Mouse (Mus musculus) lung, adult 18-20 months (tissue): ENCODE data around the gene Caap1.
A peak's percentile ranks its signal among the peaks of the same experiment; 100 is the strongest.

ENCODE experiments used
- DNase-seq, 2 experiments: peaks; one replicate each; pipeline ENCODE4 v3.0.0; 2022; ENCODE audit warnings: mixed read lengths in 2 of 2

Gene Caap1

DNA sequence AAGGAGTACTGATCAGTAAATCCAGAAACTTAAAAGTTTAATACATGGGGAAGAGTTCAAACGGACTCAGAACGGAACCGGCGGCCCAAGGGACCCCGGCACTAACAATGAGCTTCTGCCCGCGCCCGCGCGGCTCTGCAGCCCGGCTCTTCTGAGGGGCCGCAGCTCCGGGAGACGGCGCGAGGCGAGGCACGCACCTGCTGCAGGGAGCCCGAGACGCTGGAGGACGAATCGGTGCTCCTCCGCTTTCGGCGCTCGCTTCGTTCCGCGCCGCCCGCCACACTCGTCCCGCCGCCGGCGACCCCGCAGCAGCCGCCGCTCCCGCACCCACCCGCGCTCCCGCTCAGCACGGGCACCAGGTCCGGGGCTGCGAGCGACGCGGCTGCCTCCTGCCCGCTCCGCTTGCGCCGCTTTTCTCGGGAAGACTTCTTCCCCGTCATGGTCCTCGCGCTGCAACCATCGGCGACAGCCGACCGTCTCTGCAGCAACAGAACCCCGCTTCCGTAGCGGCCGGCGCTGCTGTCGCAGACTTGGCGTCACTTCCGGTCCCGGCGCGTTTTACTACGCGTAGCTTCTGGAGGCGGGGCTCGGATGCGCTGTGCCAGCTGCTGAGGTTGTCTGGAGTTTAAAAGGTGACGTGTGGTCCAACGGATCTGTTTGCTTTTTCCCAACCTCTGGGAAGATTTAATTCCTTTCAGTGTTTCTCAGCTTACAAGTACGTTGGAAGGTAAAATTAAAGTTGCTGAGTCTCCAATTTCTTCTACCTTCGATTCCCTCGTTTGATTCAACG, at the start of gene Caap1, which contains the start of gene Gm10306:
TSS of gene Caap1 (minus strand) at position 532 of the 790 bp plus-strand sequence.
TSS of gene Gm10306 (plus strand) at position 282 of the 790 bp plus-strand sequence.
- peak; percentile 90 to 91 for DNase-seq

DNA sequence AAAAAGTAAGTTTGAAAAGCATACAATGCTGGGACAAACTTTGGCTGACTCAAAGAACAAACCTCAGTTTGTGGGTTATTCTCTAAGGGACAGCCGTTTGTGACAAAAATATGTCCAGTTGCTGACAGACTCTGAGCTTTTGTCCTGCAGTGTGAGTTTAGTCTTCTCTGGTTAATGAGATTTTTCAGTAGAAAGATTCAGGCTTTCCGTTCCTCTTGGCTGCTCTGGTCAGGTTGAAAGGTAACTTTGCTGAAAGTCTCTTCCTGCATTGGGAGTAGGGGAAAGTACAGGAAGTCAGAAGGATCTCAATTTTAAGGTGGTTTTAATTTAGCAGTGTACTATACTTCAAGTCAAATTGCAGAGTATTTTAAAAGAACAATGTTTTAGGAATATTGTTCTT, 49.0 kb upstream of the Caap1 start:
- DNase-seq, result no peak

DNA sequence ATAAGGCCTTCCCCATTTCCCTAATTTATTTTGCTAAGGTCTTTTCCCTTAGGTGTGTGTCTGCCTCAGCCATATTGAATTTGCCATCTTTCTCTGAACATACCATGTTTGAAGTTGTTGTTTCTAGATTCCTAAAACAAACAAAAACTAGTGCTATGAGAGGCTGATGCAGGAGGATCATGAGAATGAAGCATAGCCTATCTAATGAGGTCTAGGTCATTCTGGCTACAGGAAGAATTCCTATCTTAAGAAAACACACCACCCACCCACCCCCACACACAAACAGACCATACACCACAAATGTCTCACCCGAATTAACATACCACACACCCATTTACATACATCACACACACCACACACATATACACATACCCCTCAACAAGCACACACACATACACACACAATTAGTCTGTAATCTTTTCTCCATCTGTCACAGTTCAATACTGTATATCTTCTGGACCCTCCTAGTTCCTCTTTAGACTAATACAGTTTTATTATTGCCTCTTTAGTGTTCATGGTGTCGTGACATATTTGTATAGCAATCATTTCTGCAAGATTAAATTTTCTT, 47.9 kb upstream of the Caap1 start:
- no peak for DNase-seq

- DNase-seq, result peak; percentile 90 to 91
These were observed 46.5 kb upstream of the Caap1 start, which contains the start of gene Plaa for GRCm38 (mm10) chr4:94603031-94603629. Plaa (minus strand) TSS chr4:94603244.

DNA sequence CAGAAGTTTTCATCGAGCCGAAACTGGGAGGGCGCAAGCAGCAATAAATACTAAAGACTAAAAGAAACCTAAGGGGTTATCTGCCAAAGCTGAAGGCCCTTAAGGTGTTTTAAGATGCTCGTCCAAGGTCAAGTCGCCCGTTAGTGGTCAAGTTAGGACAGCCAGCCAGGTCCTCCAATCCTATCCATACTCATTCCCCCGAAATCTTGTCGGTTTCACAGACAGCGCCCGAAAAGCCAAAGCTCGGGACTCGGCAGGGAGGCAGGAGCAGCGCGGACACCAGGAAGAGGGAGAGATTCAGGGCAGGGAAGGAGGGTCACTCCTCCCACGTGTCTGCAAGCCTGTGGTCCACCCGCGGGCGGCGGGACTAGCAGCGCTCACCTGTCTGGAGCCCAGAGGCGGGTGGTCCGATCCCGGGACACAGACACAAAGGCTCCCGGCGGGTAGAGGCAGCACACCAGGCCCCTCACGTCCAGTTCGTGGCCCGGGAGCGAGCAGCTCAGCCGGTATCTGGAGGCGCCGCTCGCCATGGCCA, 46.0 kb upstream of the Caap1 start:
- DNase-seq, result peak in 1 of 2 experiments; percentile 41

DNA sequence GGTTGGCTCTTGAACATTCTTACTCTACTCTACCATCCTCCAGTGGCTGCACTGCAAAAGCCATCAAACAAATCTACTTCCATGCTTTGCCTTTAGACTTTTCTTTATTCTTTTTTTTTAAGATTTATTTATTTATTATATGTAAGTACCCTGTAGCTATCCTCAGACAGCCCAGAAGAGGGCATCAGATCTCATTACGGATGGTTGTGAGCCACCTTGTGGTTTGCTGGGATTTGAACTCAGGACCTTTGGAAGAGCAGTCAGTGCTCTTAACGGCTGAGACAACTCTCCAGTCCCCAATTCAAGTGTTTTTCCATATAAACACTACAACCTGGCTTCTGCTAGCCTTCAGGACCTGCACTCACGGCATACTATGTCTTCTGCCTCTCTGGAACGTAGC, 44.8 kb upstream of the Caap1 start:
- no peak for DNase-seq

DNA sequence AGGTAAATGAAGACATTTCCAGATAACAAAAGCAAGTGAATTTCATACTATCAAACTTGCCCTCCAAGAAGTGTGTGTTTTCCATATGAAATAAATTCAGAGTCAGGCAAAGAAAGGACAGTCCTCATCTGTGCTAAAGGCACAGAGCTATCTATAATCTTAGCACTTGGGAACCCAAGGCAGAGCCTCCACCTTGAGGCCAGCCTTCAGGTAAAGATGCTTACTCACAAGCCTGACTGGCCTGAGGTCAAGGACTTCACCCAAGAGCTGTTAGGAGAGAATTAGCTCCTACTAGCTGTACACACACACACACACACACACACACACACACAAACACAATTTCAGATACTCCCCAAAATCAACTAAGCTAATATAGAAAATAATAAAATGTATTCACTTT, 36.1 kb upstream of the Caap1 start:
- no peak for DNase-seq

DNA sequence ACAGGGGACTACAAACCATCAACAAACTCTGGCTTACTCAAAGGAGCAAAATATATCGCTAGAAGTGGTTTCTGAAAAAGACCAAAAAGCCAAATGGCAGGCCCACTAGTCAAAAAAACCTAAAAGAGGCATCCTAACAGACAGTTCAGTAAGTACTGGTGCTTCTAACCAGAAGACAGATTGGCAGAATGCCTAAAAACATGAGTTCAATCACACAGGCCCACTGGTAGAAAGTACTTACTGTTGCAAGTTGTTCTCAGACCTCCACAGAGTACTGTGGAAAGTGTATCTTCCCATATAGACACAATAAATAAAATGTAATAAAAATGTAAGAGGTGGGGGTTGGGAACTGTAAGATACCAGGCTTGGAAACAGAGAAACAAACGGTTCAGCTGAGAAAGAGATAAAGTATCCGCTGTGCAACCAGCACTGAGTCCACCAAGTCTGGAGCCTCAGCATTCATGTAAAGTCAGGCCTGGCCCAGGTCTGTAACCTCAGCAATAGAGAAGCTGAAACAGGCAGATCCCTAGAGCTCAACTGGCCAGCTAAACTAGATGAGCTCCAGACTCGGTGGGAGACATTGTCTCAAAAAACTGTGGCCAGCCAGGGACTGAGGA, 35.3 kb upstream of the Caap1 start:
- no peak for DNase-seq

DNA sequence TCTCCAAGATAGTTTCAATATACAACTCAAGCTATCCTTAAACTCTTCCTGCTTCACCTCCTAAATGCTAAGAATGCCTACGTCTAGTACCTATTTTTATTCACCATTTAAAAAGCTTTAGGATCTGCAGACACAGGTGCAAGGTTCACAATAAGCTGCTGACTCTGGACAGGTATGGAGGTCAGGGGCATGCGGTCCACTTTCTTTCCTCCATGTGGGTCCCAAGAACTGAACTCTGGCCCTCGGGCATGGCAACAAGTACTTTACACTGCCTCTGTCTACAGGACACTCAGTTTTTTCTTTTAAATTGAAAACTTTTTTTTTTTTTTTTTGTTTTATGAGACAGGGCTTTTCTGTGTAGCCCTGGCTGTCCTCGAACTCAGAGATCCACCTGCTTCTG, 16.1 kb upstream of the Caap1 start:
- no peak for DNase-seq

- no peak for DNase-seq
These were observed 7.7 kb upstream of the Caap1 start for GRCm38 (mm10) chr4:94564297-94564696.

- no peak for DNase-seq
These were observed 5.5 kb upstream of the Caap1 start for GRCm38 (mm10) chr4:94561954-94562648.

DNA sequence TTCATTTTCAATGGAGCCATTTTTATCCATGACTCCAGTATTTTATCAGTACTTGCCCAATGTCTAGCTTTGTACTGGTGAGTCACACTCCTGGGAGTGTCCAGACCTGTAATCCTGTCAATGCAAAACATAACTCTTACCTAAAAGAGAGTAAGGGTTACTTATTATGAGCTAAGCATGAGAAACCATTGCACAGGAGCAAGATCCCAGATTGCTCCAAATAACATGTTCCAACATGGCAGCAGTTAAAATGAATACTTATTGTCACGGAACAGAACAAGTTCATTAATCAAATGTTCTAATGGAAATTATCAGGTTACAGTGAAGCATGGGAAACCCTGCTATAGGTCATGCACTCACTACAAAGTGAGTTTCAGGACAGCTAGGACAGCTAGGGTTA, 3.7 kb upstream of the Caap1 start:
- no peak for DNase-seq

DNA sequence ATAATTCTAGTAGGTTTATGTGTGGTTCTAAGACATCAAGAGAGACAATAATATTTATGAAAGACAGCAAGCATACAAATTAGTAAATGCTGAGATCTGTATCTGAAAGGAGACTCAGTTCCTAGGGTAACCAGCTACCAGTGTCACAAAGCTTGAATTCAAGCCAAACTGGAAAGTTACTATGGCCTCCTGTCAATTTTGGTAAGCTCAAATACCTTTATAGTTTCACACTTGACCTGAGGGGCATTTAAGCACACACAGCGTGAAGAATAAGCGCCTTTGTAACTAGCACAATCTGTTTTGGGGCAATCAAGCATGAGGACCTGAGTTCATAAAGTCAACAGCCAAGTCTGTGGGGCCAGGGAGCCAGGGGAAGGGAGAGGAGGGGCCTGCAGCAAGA, 2.7 kb upstream of the Caap1 start:
- DNase-seq, result no peak

GRCm38 (mm10) chr4:94557145-94557544, 549 bp upstream of the Caap1 start:
- no peak for DNase-seq

DNA sequence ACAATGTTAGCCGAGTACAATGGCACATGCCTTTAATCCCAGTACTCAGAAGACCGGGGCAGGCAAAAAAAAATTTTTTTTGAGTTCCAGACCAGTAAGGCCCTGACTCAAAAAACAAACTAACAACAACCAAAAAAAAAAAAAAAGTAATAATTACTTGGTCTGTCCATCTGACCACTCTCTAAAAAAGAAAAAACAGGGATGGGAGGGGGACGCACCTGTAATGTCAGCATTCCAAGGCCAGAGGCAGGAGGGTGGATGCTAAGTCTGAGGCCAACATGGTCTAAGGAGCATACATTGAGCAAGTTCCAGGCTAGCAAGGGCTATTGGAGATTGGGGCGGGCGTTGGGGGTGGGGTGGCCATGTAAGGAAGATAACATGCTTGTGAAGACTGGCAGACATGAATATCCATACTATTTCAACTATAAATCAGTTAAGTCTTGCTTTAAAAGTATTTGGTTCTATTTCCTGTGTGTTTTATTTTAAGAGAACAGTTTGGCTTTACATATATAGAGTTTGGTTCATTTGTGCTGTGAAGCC, 1.6 kb downstream of the Caap1 start:
- no peak for DNase-seq

DNA sequence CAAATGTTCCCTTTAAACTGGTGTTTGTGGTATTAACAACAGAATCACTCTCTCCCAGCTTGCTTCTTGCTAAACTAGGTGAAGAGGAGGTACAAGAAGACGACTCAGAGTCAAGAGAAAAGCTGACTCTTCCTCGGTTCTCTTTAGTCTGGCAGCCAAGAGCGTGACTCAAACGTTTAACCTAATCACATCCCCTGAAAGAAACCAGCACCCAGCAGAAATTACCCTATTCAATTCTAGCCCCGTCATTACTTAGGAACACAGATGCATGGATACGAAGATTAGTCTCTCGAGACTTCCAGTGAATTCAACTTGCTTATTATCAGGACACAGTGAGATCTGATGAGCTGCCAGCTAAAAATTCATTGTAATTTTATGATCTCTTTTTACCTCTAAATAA, 12.3 kb downstream of the Caap1 start:
- no peak for DNase-seq

DNA sequence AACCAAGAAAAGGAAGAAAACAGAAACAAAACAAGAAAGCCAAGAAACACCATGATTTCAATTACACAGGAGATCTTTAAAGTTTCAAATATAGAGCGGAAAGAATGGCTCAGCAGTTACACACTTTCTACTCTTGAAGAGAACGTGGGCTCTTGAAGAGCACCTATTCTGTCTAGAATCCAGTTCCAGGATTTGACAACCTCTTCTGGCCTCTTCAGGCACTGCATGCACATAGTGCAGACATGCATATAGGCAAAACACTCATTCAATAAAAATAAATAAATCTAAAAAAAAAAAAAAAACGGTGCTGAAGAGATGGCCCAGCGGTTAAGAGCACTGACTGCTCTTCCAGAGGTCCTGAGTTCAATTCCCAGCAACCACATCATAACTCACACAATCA, 13.6 kb downstream of the Caap1 start:
- no peak for DNase-seq

DNA sequence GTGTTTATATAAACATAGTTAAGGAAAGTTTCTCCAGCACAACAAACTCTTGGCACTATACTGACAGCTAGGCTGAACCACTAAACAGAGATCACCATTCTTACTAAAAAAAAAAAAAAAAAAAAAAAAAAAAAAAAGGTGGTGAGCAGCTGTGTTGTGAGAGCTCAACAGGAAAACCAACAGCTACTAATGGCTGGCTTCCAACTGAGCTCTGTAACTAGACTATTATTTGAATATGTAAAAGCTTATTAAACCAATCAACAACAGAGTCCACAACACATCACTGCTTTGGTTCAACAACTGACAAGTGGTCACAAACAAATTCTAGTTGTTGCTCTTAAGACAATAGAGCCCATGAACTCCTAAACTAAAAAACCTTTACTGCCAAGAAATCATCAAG, 23.4 kb downstream of the Caap1 start:
- DNase-seq, result no peak

DNA sequence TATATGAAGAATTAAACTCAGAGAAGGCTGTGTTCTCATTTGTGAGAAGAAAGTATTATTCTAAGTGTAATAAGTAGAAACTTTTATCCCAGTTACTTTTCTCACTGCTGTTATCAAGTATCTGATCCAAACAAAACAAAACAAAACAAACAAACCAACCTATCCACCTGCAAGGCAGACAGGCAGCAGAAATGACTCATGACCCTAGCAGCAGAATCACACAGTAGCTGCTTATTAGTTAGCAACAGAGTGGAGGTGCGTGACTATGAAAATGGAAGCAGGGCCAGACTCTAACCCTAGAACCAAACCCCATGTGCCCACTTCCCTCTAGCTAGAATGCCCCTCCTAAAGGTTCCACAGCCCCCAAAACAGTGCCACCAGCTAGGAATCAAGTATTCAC, 27.1 kb downstream of the Caap1 start:
- no peak for DNase-seq

DNA sequence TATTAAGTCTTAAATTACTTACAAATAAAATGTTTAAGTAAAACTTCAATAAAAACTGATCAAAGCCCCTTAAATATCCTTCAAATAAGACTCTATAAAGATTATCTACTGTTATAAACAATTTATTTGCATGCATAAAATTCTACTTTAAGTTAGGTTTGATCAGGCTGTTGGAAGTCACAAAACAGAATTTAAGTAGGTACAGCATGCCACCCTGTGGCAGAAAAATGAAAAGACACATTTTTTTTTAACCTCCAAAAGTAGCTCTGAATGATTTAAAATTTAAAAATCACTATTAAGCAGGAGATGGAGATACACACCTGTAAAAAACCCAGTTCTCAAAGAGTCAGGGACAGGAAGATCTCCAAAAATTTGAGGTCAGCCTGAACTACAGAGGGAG, 33.3 kb downstream of the Caap1 start:
- no peak for DNase-seq

- peak in 1 of 2 experiments; percentile 14 for DNase-seq
These were observed 39.0 kb downstream of the Caap1 start for GRCm38 (mm10) chr4:94517631-94518030.

DNA sequence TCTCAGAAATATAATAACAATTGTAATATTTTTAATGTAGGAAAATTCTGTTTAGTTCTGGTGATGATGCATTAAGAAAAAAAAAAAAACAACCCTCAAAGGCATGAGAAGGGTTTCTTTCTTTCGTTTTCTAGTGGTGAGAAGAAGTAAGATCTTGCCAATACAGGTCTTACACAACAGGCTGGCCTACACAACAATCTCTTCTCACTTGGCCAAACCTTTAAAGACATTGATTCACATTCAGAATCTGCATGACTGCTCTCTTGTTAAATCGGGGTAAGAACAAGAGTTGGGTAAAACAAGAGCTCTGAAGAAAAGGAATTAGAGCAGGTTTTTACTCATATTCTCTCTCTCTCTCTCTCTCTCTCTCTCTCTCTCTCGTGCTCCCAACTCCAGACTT, 41.2 kb downstream of the Caap1 start:
- DNase-seq, result no peak
